Mouse (Mus musculus) WW6 (cell line): ENCODE data around the gene Fgfr2.
A peak's percentile ranks its signal among the peaks of the same experiment; 100 is the strongest.

Experiments used
- DNase-seq: peaks from one replicate; pipeline ENCODE4 v3.0.0-alpha.2; 2013; ENCODE audit warnings: low read depth, low spot score

Fgfr2 gene

DNA sequence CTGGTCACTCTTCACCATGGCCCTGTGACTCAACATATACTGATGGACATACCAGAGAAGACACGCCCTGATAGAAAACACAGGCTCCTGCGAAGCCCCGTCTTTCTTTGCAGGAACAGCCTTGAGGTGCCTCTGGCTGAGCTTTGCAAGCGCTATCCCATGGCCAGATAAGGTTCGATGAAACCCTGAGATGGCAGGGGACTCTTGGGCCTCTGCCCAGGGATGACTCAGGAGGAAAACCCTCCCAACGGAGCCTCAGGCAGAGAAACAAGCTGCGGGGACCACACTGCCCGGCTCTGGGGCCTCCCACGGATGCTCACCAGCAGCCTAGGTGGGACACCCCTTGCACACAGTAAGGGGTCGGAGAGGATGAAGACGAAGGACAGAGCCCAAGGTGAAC is 115.8 kb downstream of the Fgfr2 start:
- DNase-seq: no peak

DNA sequence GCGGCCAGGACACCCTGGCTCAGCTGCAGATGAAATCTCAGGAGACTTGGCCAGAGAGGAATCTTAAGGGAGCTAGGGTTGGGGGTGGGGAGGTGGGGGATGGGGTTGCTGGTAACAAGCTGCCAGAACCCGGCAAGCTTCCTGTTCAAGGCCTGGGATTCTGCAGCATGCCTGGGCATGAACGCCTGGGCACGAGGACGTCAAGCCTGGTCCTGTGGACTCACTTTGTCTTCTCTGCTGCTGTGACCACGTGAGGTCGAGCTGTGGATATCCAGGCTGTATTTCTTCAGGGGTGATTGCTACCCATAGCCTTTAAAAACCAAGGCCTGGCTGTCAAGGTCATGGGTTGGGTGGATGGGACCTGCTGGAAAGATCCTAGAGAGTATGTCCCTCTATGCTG is 117.4 kb downstream of the Fgfr2 start:
- DNase-seq: no peak

DNA sequence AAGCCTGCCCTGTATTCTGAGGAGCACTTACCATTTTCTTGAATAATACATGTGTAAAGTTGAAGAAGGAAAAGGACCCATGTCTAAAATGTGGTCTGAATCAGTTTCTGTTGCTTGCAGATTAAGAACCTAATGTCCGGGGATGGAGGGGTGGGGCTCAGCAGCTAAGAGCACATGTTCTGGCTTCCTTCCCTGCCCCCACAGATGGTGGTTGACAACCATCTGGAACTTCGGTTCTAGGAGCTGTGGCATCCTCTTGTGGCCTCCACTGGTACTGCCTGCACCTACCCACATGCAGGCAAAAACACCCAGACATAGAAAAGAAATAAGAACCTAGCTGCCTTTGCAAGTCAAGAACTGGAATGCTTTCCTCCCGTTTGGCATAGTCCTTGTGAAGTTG is 119.7 kb downstream of the Fgfr2 start:
- DNase-seq: peak; percentile 45

DNA sequence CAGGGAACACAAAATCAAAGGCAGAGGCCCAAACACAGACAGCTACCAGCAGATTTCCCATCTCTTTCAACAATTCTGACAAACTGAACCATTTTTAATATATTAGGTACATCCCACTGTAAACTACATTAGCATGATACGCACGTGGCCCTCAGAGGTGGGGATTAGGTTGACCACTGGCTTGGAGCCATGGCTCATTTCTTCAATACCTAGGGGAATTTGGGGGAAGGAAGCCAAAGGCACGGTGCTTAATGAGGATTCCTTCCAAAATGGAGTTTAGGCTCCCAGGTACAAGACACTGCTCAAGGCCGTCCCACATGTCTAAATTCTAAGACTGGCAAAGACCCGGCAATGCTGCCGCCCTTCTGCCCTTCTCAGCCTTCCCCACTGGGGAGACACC is 120.9 kb downstream of the Fgfr2 start:
- DNase-seq: no peak

DNA sequence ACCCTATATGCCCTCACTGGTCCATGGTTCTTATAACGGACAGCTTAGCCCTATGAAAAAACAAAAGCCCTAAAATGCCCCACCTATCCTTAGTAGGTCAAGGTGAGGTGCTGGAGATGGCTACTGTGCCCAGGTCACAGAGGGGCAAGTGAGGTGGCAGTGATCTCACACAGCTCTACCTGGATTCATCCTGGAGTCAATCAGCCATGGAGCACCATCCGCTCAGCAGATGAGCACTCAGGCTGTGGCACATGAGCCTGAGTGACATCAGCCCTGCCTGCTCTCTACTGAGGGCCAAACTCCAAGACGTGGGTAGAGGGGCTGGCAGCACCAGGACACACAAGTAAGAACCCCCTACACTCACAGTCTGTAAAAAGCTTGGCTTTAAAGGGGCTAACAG is 121.8 kb downstream of the Fgfr2 start:
- DNase-seq: no peak

DNA sequence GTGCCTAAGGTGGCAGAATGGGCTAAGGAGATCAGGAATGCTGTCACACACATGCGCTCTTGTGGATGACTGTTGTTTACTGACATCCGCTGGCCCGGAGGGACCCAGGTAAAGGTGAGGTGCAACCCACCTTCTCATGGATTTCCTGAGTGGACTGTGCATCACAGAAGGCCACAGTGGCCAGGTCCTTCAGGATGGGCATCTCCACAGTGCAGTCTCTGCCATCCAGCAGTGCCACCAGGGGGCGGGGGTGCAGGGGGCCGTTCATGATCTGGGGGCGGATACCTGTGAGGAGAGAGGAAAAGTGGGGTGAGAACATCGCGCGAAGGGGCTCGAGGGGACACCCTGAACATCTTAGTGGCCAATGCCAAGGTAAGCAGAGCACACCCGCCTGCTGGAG is 124.1 kb downstream of the Fgfr2 start:
- no peak for DNase-seq

DNA sequence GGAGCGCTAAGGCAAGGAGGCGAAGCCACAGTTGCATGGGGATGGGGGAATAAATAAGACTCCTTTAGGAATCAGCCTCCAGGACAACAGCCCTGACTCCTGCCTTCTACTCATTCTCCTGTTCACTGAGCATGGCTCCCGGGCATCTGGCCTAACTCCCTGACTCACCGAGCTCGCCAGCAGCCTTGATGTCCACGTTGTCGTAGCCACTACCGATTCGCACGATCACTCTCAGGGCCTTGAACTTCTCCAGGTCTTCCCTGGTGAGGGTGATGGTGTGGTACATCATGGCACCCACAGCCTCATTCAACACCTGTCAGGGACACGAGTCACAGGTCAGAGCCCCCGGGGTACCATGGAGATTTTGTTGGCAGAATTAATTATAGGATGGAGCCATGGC is 124.5 kb downstream of the Fgfr2 start:
- DNase-seq: no peak

DNA sequence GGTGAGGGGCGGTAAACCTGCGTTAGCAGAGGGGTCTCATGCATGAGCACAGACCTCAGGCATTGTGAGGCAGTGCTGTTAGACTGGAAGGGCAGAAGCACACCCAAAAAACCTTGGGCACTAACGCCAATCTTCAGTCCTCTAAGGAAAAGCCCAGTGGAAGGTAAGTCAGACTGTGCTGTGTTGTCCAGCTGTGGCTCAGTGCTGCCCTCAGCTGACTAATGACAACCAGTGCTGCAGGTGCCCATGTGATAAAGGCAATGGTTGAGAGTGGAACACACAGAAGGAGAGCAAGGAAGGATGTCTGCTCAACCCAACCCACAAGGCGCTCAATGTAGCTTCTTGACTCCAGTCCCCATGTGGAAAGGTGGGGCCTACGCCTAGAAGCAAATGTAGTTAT is 126.8 kb downstream of the Fgfr2 start:
- no peak for DNase-seq

DNA sequence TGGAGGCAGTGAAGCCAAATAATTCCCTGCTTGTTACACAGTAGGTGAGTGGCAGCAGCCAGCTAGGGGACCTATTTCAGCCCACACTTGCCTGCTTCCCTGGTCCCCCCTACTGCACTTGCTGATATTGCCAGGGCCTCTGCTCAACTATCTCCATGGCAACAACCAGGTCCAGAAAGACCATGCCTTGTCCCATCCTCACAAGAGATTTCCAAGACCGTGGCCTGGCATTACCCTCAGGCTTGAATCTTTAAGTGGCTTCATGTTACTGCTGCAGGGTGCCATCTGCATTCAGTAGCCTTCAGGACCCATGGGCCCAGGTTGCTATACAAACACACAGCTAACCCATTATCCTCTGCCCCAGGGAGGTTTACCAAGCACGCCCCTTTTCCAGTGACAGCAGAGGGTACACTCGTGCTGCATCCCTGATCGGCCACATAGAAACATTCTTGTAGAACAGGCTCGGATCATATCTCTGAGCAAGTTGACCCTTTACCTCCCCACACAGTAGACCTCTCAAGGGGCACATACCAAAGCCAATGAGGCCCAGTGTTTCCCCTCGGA is 128.4 kb downstream of the Fgfr2 start:
- DNase-seq: no peak

DNA sequence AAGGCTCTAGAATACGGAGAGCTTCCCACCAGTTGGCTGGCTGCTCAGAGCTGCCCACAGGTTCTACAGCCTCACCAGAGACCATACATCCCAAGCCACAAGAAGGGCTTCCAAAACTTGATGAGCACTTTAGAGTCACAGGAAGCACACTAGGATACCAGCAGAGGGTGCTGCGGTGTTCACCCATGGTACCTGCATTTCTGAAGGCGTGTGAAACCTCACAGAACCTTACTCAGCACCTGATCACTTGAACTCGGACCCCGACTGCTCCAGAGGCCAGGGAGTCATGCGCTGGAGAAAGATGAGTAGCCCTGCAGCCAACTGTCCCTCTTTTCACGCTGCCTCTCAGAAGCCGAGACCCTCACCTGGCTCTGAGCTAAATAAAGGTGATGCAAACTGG is 129.0 kb downstream of the Fgfr2 start:
- no peak for DNase-seq

DNA sequence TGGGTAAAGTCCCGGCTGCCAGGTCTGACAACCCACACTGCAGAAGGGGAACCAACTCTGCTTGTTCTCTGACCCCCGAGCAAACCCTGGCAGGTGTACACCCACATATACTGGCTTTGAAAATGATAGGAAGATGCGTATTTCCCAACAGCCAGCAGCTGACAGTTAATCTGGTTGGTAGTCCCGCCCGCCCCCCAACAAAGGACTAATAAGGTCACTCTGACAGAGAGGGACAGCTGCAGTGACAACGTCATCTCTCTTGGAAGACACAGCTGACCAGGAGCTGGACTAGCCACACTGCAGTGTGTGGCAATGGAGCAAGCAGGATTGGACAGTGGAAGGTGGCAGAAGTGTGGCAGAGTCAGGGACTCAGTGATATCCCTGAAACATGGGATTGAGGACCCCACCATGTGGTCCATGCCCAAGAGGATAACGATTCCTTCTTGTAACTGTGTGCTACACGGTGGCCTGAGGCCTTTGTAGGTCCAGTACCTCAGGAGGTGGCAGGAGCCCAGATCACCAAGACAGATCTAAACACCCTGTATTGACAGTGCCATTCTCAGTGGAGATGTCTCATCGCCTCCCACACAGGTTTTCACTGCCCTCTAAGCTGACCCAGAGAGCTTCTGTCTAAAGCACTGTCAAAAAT is 130.1 kb downstream of the Fgfr2 start:
- no peak for DNase-seq

DNA sequence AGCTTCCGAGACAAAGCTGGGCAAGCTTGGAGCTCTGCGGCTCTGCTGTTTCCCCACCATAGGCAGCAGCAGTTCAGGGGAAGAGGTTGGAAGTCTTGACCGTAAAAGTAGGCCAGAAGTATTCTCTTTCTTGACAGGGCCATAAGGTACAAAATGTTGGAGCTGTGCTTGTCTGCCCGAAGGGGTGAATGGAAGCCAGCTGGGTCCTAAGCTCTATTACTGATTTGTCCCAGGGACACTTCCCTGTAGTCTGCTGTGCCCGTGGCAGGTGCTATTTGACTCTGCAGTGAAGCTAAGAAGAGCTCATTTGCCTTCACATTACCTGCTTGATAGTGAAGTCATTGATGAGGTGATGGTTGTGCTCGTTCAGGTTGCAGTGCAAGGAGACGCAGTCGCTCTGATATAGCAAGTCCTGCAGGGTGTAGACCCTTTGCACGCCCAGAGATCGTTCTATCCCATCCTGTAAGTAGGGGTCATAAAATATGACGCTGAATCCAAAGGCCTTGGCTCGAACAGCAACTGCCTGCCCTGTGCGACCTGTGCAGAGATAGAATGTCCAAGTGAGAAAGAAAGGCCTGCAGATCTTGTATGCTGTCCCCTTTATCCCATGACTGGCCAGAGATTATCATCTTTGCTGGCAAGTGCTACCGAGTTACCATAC is 131.8 kb downstream of the Fgfr2 start:
- no peak for DNase-seq

DNA sequence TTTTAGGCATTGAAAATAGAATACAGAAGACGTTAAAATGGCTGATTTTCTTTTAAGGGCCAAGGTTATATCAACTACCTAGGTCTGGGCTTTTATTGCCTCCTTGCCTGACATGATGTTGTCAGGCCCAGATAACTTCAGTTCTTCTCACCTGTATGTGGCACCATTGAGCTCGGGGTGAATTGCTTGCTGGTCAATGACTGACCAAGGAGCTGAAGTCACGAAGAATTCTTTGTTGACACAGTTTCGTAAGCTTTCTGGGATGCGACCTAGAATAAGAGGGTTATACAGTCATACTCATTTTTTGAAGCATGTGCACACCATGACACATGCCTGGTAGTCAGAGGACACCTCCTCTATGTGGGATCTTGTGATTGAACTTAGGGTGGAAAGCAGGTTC is 133.3 kb downstream of the Fgfr2 start:
- no peak for DNase-seq

DNA sequence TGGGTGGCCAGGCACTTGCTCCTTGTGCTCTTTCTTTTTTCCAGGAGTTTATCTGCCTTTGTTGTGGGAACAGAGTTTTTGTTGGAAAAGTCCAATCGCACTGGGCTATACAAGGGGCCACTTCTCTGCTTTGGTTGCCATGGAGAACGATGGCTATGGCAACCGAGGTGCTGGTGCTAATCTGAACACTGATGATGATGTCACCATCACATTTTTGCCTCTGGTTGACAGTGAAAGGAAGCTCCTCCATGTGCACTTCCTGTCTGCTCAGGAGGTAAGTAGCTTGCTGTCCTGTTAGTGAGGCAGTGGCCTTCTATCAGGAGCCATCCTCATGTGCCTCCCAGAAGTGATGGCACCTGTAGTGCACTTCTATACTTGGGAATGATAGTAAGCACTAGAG is 140.5 kb downstream of the Fgfr2 start:
- DNase-seq: no peak

DNA sequence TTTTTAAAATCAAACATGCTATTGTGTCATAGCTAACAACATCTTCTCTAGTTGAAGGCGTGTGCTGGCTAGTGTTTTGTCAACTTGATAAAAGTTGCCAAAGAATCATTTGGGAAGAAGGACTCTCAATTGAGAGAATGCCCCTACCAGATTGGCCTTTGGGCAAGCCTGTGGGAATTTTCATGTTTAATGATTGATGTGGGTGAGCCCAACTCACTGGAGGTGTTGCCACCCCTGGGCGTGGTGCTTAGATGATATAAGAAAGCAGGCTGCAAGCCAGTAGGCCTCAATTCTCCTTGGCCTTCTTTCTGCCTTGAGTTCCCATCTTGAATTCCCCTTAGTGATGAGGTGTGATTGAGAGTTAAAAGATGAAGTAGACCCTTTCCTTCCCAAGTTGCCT is 145.2 kb downstream of the Fgfr2 start:
- DNase-seq: no peak

DNA sequence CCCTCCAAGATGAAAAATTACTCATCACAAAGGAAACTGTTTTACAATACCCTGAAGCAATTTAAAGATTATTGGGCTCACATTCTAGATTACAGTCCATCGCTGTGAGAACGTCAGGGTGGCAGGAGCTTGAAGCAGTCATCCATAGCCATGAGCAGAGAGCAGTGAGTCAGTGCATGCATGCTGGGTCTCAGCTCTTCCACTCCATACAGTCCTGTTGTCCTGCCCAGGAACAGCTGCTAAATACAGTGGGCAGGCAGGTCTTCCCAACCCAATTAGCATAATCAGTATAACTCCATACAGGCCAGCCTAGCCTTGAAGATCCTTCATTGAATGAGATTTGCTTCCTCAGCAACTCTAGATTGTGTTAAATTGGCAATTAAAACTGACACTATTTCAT is 147.1 kb downstream of the Fgfr2 start:
- DNase-seq: no peak

DNA sequence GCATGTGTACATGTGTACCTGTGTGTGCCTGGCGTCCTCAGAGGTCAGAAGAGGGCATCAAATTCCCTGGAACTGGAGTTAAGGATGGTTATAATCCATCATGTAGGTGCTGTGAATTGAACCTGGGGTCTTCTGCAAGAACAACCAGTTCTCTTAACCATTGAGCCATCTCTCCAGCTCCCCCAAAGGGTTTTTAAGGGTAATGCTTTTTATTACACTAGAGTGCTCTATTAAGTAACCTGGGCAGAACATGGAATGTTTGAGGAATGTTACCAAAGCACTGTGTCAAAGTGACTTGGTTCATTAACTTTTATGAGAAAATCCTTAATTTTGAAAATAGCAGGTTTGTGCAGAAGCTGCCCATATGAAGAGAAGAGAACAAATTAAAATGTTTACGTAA is 151.1 kb downstream of the Fgfr2 start:
- DNase-seq: no peak

DNA sequence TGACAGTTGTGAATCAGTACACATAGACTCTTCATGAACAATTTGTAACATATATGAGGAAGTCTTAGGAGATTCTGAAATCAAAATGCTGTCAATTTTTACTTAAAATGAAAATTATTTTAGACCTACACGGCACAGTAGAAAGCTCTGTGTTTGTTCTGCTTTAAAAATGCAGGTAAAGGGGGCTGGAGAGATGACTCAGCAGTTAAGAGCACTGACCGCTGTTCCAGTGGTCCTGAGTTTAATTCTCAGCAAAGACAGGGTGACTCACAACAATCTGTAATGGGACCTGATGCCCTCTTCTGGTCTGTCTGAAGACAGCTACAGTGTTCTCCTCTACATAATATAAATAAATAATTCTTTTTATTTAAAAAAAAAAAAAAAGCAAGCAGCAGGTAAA is 157.4 kb downstream of the Fgfr2 start:
- DNase-seq: no peak

DNA sequence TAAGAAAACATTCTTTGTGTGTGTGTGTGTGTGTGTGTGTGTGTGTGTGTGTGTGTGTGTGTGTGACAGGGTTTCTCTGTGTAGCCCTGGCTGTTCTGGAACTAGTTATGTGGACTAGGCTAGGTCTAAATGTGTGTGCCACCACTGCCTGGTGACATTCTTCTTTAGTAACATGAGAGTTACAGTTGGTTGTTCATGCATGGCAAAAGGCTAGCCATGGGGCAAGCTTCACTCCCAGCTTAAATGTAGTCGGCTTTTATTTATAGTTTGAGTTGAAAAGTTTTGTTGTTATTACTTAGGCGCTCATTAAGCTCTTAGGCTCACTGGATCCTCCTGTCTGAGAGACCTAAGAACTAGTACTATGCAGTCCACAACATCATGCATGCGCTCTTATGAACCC is 158.8 kb downstream of the Fgfr2 start:
- DNase-seq: no peak

DNA sequence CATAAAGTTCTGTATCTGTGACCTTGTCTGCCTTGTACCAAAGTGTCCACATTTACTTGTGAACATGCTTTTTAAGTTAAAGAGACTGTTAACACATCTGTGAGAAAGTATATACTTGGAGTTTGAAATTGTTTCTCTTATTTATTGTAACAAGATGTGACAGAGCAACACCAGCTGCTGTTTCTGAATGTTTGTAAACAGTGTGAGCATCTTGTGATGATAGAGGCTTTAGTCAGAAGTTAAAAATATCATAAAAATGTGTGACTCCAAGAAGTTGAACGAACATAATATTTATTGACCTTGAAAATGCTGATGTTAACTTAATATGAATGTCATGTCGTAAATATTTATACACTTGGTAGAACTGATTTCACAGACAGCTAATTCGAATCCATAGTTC is 172.5 kb downstream of the Fgfr2 start:
- no peak for DNase-seq

DNA sequence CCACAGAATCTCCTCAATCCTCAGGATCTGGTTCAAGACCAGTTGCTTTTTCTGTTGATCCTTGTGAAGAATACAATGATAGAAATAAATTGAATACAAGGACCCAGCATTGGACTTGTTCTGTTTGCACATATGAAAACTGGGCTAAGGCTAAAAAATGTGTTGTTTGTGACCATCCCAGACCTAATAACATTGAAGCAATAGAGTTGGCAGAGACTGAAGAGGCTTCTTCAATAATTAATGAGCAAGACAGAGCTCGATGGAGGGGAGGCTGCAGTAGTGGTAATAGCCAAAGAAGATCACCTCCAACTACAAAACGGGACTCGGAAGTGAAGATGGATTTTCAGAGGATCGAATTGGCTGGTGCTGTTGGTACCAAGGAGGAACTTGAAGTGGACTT is 173.2 kb downstream of the Fgfr2 start:
- DNase-seq: no peak

DNA sequence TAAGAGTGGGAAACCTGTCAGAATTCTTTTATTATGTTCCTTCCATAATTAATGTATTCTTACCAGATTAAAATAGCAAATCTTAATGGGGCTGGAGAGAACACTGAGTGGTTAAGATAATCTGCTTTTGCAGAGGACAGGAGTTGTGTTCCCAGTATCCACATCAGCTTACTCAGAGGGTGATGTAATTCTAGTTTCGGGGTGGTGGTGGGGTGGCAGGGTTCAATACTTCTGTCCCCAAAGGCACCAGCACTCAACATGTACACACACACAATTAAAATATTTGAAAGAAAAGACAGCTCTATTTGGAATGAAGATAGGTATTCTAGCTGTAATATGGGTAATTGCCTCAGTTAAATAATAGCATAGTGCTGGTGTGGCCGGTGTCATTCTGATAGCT is 182.6 kb downstream of the Fgfr2 start:
- DNase-seq: no peak

DNA sequence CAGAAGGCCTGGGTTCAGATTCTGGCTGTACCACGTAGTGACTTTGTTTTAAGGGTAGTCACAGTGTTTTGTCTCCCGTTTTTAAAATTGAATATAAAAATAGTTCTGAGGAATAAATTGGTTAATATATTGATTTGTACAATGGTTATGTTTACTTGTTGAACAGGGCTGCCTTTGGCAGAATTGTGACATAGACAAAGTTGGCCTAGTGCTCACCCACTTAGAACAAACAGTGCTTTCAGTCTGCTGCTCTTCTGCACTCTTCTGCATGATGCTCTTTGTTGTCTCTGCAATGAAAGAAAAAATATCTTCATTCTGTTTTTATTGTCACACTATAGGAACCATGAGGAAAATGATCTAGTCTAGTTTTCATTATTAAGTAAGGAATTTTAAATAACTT is 184.0 kb downstream of the Fgfr2 start:
- DNase-seq: no peak

DNA sequence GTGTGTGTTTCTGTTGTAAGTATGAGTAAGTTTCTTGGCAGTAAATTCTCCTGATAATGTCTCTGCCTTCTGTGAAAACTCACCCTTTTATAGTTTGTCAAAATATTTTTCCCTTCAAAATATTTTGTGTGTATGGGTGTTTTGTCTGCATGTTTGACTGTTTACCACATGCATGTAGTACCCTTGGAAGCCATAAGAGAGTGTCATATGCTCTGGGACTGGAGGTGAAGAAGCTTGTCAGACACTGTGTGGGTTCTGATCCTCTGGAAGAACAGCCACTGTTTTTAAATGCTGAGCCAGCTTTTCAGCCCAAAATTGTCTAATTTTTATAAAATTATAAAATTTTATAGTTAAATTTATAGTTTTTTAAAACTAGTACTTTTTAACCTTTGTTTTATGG is 188.4 kb downstream of the Fgfr2 start:
- no peak for DNase-seq
